Mouse (Mus musculus) hematopoietic stem cell, adult 5-6 weeks (primary cell): Measurements from ENCODE around the gene Ogfrl1. TPM values are rescaled to one million over a fixed set of nuclear protein-coding genes. Genes with fewer than 3 reads are reported as not detected.
"Not testable (repeated sequence)": the region's sequence is repeated elsewhere in the genome, so short reads cannot be mapped to it uniquely, and the experiment has no call there.

Experiments
- ATAC-seq, 2 experiments: fragments of 125-278 bp in 1 of 2; replicated peaks in 1 of 2; 2 replicates each; pipeline ENCODE4 v1.8.0; 2016 to 2017; ENCODE audit warnings: inconsistent platforms in 2 of 2, mild to moderate bottlenecking in 2 of 2, moderate number of reproducible peaks in 2 of 2, low read depth in 1 of 2, moderate TSS enrichment in 1 of 2; ENCODE audit not compliant: low FRiP score in 2 of 2, poor library complexity in 2 of 2, severe bottlenecking in 2 of 2, insufficient read depth in 1 of 2, low TSS enrichment in 1 of 2
- total RNA-seq: library from RNA; stranded (forward); fragments of 172-1452, 232-1000 nt; gene quantifications from 2 replicates; pipeline ENCODE4 v1.2.3, GENCODE M21; 2017

The Ogfrl1 gene
- total RNA-seq: 54.9 and 63.3 TPM in 2 replicates

- ATAC-seq: peak; percentile 47 to 54; a peak in 2 of 4 replicates
Observed at GRCm38 (mm10) chr1:23397623-23398022, at the start of gene Ogfrl1. TSS of gene Ogfrl1 (minus strand) at chr1:23397772.

GRCm38 (mm10) chr1:23445736-23446424 is 48.3 kb upstream of the Ogfrl1 start:
- ATAC-seq: no peak

GRCm38 (mm10) chr1:23433612-23434011 is 36.0 kb upstream of the Ogfrl1 start:
- ATAC-seq: peak; percentile 98

- no peak for ATAC-seq
Observed at GRCm38 (mm10) chr1:23426447-23426846, 28.9 kb upstream of the Ogfrl1 start.

- peak; percentile 92 to 96 for ATAC-seq
Observed at GRCm38 (mm10) chr1:23418941-23419340, 21.4 kb upstream of the Ogfrl1 start.

- no peak for ATAC-seq
Observed at GRCm38 (mm10) chr1:23418059-23418458, 20.5 kb upstream of the Ogfrl1 start.

- ATAC-seq: no peak
Observed at GRCm38 (mm10) chr1:23417562-23417961, 20.0 kb upstream of the Ogfrl1 start.

GRCm38 (mm10) chr1:23411533-23411932 is 14.0 kb upstream of the Ogfrl1 start:
- no peak for ATAC-seq

GRCm38 (mm10) chr1:23409960-23410359 is 12.4 kb upstream of the Ogfrl1 start:
- ATAC-seq: no peak

GRCm38 (mm10) chr1:23402401-23402800 is 4.8 kb upstream of the Ogfrl1 start:
- no peak for ATAC-seq

- ATAC-seq: peak; percentile 98 to 99
Observed at GRCm38 (mm10) chr1:23399552-23399951, 2.0 kb upstream of the Ogfrl1 start.

- ATAC-seq: not testable (repeated sequence)
Observed at GRCm38 (mm10) chr1:23394356-23394755, 3.2 kb downstream of the Ogfrl1 start.

- ATAC-seq: no peak
Observed at GRCm38 (mm10) chr1:23391744-23392143, 5.8 kb downstream of the Ogfrl1 start.

- no peak for ATAC-seq
Observed at GRCm38 (mm10) chr1:23384326-23384725, 13.2 kb downstream of the Ogfrl1 start.

GRCm38 (mm10) chr1:23382806-23383653 is 14.5 kb downstream of the Ogfrl1 start:
- ATAC-seq: peak; percentile 90 to 93

- no peak for ATAC-seq
Observed at GRCm38 (mm10) chr1:23382461-23382805, 15.1 kb downstream of the Ogfrl1 start.

GRCm38 (mm10) chr1:23382037-23382436 is 15.5 kb downstream of the Ogfrl1 start:
- no peak for ATAC-seq

- ATAC-seq: peak; percentile 68 to 72
Observed at GRCm38 (mm10) chr1:23379911-23380740, 17.4 kb downstream of the Ogfrl1 start.
